Mouse (Mus musculus) megakaryocyte, adult 5-6 weeks (primary cell): ENCODE data around the gene Bmp8b. TPM values are rescaled to one million over a fixed set of nuclear protein-coding genes. Genes with fewer than 3 reads are reported as not detected.
"Not testable (repeated sequence)": the region's sequence is repeated elsewhere in the genome, so short reads cannot be mapped to it uniquely, and the experiment has no call there.

Experiments
- ATAC-seq: 2 replicates; pipeline ENCODE4 v1.8.0; 2016; ENCODE audit warnings: mild to moderate bottlenecking, inconsistent platforms; ENCODE audit not compliant: poor library complexity, severe bottlenecking
- total RNA-seq, 2 experiments: library from RNA; stranded (forward) in 1 of 2; stranded (reverse) in 1 of 2; fragments of 153-499, 151-499 nt in 1 of 2; fragments of 221-1000, 200-1000 nt in 1 of 2; gene quantifications; 2 replicates each; pipeline versions ENCODE4 v1.2.3 to v1.2.4; 2015 to 2017

Gene Bmp8b
- total RNA-seq, 2 experiments from 2014 or later = not detected

DNA sequence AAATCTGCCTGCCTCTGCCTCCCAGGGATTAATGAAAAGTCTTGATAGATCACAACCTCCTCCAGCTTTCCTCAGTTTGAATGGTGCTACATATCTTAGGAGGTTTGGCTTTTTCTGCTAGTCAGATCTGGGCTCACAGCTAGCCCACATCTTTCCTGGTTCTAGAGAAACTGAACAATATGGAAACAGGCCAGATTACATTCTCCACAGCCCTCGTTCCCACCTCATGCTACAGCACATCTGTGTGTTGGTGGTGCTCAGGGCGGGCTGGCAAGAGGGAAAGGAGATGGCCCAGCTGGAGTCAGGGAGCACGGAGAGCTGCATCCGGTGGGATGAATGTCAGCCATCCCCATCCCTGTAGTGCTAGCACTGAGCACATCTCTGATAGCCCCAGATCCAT is 5.8 kb downstream of the Bmp8b start:
- no peak for ATAC-seq

DNA sequence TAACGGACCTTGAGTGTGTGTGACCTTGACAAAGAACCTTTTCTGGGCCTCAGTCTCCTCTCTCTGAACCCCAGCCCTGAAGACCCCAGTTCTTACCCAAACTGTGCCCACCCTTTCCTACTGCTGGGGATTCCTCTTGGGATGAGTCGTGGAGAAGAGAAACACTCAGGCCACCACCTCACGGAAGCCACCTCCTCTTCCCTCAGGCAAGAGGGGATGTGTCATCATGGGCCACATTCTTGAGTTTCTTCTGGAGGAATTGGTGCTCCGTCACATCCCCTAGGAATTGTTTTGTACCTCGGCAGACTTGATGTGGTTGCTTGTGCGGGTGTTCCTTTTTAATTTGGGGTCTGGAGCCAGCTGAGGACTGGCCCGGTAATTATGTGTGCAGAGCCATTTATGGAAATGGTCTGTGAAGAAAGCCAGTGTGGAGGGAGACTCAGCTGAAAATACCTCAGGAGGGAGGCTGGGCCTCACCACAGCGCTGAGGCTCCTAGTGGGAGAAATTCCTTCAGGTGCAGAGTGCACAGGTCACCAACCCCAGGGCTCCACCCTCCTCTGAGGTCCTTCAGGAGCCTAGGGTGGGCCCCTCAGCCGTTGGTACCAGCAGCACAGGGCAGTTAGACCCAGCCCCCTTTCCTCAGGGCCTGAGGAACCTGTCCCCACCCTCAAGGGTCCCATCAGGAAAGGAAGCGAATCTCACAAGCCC is 6.5 kb downstream of the Bmp8b start:
- not testable (repeated sequence) for ATAC-seq

GRCm38 (mm10) chr4:123112216-123112764 is 7.3 kb downstream of the Bmp8b start:
- peak; percentile 63 for ATAC-seq

DNA sequence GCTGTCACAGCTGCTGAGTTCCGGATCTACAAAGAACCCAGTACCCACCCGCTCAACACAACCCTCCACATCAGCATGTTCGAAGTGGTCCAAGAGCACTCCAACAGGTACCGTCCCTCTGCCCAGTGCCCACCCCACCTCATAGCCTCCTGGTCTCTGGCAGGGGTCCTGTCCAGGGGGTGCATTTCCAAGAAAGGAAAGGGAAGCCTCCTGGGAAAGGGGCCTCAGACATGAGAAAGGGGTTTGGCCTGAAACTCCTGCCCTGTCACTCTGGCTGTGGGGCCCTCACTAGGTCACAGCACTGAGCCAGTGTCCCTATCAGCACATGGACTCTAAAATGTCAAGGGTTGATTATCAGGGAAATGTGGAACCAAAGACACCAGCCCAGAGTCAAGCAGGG is 9.7 kb downstream of the Bmp8b start:
- ATAC-seq = not testable (repeated sequence)

- ATAC-seq = no peak
Measured at GRCm38 (mm10) chr4:123116011-123116410, 11.0 kb downstream of the Bmp8b start, which contains the start of gene Oxct2b. Gene Oxct2b, plus strand, starts transcription at chr4:123116266.

DNA sequence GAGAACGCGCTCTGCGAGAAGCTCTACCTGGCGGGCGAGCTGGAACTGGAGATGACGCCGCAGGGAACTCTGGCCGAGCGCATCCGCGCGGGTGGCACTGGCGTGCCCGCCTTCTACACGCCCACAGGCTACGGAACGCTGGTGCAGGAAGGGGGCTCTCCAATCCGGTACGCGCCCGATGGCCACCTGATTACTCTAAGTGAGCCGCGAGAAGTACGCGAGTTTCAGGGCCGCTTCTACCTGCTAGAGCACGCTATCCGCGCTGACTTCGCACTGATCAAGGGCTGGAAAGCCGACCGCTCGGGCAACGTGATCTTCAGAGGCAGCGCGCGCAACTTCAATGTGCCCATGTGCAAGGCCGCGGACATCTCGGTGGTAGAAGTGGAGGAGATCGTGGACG is 11.7 kb downstream of the Bmp8b start:
- ATAC-seq = not testable (repeated sequence)

DNA sequence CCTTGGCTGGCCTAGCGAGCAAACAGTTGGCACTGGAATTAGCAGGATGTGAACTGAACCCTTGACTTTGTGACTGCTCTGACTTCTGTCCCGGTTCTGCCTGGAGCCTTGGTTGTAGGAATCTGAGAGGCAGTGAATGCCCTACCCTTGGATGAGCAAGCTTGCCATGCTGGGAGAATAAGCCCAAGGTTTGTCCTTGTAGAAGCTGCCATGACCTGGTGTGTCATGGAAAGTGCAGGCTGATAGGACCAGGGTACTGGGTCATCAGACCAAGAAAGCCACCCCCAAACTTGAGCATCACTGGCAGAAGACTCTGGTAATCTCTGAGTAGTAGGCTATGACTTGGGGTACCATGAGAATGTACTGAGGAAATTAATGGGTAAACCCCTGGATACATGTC is 16.3 kb downstream of the Bmp8b start:
- ATAC-seq = no peak

- ATAC-seq = no peak
Measured at GRCm38 (mm10) chr4:123126626-123127025, 21.7 kb downstream of the Bmp8b start.

DNA sequence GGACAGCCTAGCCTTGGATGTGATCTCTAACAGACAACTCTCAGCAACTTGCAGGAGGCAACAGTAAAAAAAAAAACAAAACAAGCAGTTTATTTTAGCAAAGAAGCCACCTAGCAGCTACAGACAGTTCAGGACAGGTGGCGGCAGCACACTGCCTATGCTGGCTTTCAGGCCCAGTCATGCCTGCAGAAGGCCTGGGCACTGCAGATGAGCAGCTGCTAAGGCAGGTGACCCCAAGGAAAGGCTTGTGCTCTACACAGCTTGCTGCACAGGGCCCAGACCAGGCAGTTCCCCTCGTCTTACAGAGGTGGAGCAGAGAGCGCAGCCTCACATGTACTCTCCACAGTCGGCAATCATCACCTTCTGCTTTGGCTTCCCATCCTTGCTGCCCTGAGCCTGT is 22.1 kb downstream of the Bmp8b start:
- no peak for ATAC-seq

GRCm38 (mm10) chr4:123137551-123137950 is 32.6 kb downstream of the Bmp8b start:
- no peak for ATAC-seq

GRCm38 (mm10) chr4:123139513-123140154 is 34.7 kb downstream of the Bmp8b start, which contains the start of gene Ppie:
Gene Ppie, minus strand, starts transcription at chr4:123139951.
- peak; percentile 99 for ATAC-seq

- ATAC-seq = no peak
Measured at GRCm38 (mm10) chr4:123147446-123148150, 42.6 kb downstream of the Bmp8b start.

GRCm38 (mm10) chr4:123152003-123152402 is 47.0 kb downstream of the Bmp8b start:
- ATAC-seq = no peak

DNA sequence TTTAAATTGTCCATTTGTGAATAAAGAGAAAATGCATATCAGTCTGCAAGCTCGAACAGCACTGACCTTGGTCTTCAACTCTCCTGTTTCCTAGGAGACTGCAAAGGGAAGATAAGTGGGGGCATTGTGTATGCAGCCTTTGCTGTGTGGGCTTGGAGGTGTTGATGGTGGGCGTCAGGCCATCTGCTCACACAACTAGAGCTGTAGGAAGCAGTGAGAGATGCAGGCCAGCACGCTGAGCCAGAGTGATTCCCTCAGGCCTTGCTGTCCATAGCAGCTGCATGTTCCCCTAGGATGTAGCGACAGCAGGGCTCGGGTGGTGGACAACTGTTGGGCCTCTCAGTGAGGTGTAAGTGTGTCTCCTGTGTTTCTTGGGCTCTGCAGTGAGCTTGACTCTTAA is 48.0 kb downstream of the Bmp8b start:
- ATAC-seq = no peak

DNA sequence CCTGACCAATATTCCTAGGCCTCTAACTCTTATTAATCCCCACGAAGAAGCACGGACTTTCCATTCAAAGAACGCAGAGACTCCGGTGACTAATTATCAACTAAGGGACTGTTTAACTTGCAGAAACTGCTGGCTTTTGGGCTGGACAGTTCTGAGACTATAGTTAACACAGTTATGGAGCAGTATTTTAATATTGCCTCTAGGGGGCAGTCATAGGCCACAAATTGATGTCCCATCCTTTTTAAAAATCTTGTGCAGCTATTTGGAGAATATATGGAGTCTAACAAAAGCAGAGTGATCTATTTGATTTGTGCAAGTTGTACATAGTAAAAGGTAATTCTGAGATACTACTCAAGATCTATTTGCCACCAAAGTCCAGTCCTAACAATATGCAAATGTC is 50.0 kb downstream of the Bmp8b start:
- ATAC-seq = no peak

DNA sequence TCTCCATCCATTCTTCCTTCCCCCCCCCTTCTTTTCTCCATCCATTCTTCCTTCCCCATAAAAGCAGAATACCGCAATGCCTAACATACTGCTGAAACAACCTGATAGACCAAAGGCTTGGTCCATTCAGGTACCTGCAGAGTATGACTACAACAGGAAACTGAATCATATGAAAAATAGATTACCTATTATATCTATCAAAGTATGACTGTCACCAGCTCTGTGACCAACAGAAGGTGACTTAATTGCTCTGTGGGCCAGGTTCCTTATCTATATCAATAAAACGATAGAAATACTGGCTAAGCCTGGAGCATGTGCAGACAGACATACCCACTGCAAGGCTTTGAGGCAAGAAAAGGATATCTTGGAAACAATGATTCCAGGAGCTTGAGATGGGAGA is 50.5 kb downstream of the Bmp8b start:
- ATAC-seq = no peak

GRCm38 (mm10) chr4:123155840-123156239 is 50.9 kb downstream of the Bmp8b start:
- no peak for ATAC-seq

DNA sequence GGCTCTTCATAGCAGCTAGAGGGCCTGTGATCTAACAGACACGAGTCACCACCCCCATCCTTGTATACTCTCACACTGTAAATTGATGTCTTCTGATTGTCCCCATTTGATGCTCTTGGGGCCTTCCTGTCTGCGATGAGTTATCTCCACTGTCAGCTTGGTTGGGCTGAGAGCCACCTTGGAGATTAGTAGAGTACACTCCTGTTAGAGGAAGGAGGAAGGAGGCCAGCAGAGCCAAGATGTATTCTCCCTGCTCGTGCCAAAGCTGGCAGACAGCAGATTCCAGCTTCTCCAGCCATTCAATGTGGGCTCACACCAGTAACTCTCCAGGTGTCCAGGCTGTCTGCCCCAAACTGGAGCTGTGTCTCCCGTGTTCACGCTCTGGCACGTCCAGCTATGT is 55.6 kb downstream of the Bmp8b start:
- no peak for ATAC-seq

DNA sequence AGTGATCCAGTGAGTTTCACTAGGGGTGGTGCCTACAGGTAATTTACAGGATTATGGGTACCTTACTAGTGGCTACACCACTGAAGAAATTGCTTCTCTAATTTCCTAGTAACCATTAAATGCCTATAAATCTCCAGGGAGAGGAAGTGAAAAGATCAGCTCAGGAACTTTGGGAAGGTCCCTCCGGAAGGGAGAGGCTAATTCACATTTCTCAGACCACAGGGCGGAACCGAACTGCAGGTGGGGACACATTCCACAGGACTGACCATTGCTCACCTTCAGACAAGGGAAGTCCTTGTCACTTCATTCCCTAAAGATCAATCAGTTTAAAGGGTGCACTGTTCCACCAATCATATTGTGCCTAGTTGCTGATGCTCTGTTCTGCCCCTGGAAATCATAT is 56.3 kb downstream of the Bmp8b start:
- not testable (repeated sequence) for ATAC-seq

GRCm38 (mm10) chr4:123162305-123162917 is 57.4 kb downstream of the Bmp8b start:
- no peak for ATAC-seq

GRCm38 (mm10) chr4:123164157-123164556 is 59.2 kb downstream of the Bmp8b start:
- ATAC-seq = no peak
